Mouse (Mus musculus) olfactory bulb, adult 2 months (tissue): ENCODE measurements around the gene U2surp.

ENCODE experiments used
- CTCF ChIP-seq: fragments of 200-500 bp; IDR thresholded peaks from 2 replicates; pipeline ENCODE4 v1.5.1; 2012; ENCODE audit warnings: low read depth, mild to moderate bottlenecking, low read length, moderate library complexity; ENCODE audit not compliant: insufficient read depth
- POLR2A ChIP-seq: fragments of 200-500 bp; IDR thresholded peaks from 2 replicates; pipeline ENCODE4 v1.6.1; 2012; ENCODE audit warnings: mild to moderate bottlenecking, low read depth, low read length, moderate library complexity; ENCODE audit not compliant: insufficient read depth

DNA sequence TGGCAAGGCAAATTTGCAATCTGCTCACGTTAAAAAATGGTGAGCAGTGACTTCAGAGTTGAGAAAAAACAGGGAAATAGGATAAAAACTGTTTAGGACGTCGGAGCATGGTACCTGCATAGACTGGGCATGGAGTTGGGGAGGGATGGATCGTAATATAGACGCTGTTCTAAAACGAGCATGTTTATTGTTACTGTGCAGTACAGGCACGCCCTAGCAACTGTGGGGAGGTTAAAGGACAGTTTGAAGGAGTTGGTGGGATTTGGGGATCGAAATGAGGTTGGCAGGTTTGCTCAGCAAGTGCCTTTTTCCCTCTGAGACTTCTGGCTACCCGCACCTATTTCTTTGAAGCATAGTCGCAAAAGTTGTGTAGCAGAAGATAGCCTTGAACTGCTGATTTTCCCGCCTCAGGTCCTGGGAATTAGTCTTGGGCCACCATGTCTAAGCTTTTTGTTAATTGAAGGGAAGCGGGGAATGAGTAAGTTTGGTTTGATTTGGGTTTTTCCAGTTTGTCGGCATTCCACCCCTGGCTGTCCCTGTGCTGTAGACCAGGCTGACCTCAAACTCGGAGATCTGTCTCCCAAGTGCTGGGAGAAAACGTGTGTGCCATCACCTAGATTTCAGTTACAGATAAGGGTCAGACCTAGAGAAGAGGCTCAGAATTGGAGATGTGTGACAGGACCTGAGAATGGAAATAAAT, 685 bp upstream of the U2surp start:
- TF ChIP-seq CTCF (no peak), POLR2A (no peak)
